Mouse (Mus musculus): ENCODE data around the gene Lgals4.
A peak's percentile ranks its signal among the peaks of the same experiment; 100 is the strongest.

Lgals4 gene

GRCm38 (mm10) chr7:28822556-28822955 is 11.1 kb upstream of the Lgals4 start:
- DNase-seq (ENCODE audit: low spot score in 2 of 2) = no peak

- DNase-seq (ENCODE audit: low spot score in 2 of 2) = no peak
Measured at GRCm38 (mm10) chr7:28822993-28823903, 10.4 kb upstream of the Lgals4 start.

- DNase-seq (ENCODE audit: low spot score in 2 of 2) = no peak
Measured at GRCm38 (mm10) chr7:28823932-28824331, 9.7 kb upstream of the Lgals4 start.

- DNase-seq (ENCODE audit: low spot score in 2 of 2) = peak; percentile 87 to 90
Measured at GRCm38 (mm10) chr7:28824941-28825685, 8.5 kb upstream of the Lgals4 start, which contains the start of gene Ech1. Gene Ech1, plus strand, starts transcription at chr7:28825217.

- DNase-seq (ENCODE audit: low spot score in 2 of 2) = no peak
Measured at GRCm38 (mm10) chr7:28825686-28826401, 7.8 kb upstream of the Lgals4 start.

- DNase-seq (ENCODE audit: low spot score in 2 of 2) = no peak
Measured at GRCm38 (mm10) chr7:28826402-28826772, 7.3 kb upstream of the Lgals4 start.

- no peak for DNase-seq (ENCODE audit: low spot score in 2 of 2)
Measured at GRCm38 (mm10) chr7:28827338-28827737, 6.3 kb upstream of the Lgals4 start.

GRCm38 (mm10) chr7:28829821-28830220 is 3.8 kb upstream of the Lgals4 start:
- no peak for DNase-seq (ENCODE audit: low spot score in 2 of 2)

- no peak for DNase-seq (ENCODE audit: low spot score in 2 of 2)
Measured at GRCm38 (mm10) chr7:28830981-28831380, 2.7 kb upstream of the Lgals4 start.

GRCm38 (mm10) chr7:28831411-28832125 is 2.1 kb upstream of the Lgals4 start:
- DNase-seq (ENCODE audit: low spot score in 2 of 2) = no peak

- DNase-seq (ENCODE audit: low spot score in 2 of 2) = peak in 1 of 2 experiments; percentile 39
Measured at GRCm38 (mm10) chr7:28832137-28832536, 1.5 kb upstream of the Lgals4 start.

- no peak for DNase-seq (ENCODE audit: low spot score in 2 of 2)
Measured at GRCm38 (mm10) chr7:28836936-28837335, 3.3 kb downstream of the Lgals4 start.

GRCm38 (mm10) chr7:28838331-28838730 is 4.7 kb downstream of the Lgals4 start:
- no peak for DNase-seq (ENCODE audit: low spot score in 2 of 2)

GRCm38 (mm10) chr7:28847273-28847672 is 13.6 kb downstream of the Lgals4 start:
- no peak for DNase-seq (ENCODE audit: low spot score in 2 of 2)

GRCm38 (mm10) chr7:28849700-28850236 is 16.1 kb downstream of the Lgals4 start:
- no peak for DNase-seq (ENCODE audit: low spot score in 2 of 2)

- DNase-seq (ENCODE audit: low spot score in 2 of 2) = no peak
Measured at GRCm38 (mm10) chr7:28850642-28851041, 17.0 kb downstream of the Lgals4 start.

GRCm38 (mm10) chr7:28859953-28860352 is 26.3 kb downstream of the Lgals4 start:
- DNase-seq (ENCODE audit: low spot score in 2 of 2) = no peak

- DNase-seq (ENCODE audit: low spot score in 2 of 2) = no peak
Measured at GRCm38 (mm10) chr7:28860898-28861297, 27.2 kb downstream of the Lgals4 start.

GRCm38 (mm10) chr7:28862817-28863499 is 29.3 kb downstream of the Lgals4 start:
- DNase-seq (ENCODE audit: low spot score in 2 of 2) = no peak

- DNase-seq (ENCODE audit: low spot score in 2 of 2) = no peak
Measured at GRCm38 (mm10) chr7:28863540-28863939, 29.9 kb downstream of the Lgals4 start, which contains the start of gene Lgals7. Gene Lgals7, plus strand, starts transcription at chr7:28863853.

All from spleen, postnatal 36 days (tissue).